Mouse (Mus musculus) activated CD4-positive, CD25-positive, alpha-beta regulatory T cell, adult 4 months (primary cell): ENCODE measurements around the gene Zfp462. TPM values are rescaled to one million over a fixed set of nuclear protein-coding genes. Genes with fewer than 3 reads are reported as not detected.
"Not testable (repeated sequence)": the region's sequence is repeated elsewhere in the genome, so short reads cannot be mapped to it uniquely, and the experiment has no call there.

ENCODE experiments used
- ATAC-seq: one replicate; pipeline ENCODE4 v1.8.0; 2017
- polyA plus RNA-seq, 2 experiments: library from polyadenylated mRNA; unstranded; fragments of 100-300 nt; shearing (Covaris generic); gene quantifications; one replicate each; pipeline ENCODE4 v1.2.1; 2017

Zfp462 gene
- polyA plus RNA-seq, 2 experiments from 2014 or later: 0.03 TPM; not detected in 1

GRCm38 (mm10) chr4:54950866-54951265 lies 6.0 kb downstream of the Zfp462 start:
- ATAC-seq: no peak

GRCm38 (mm10) chr4:54953657-54954395 lies 9.0 kb downstream of the Zfp462 start:
- ATAC-seq: no peak

- no peak for ATAC-seq
These were observed 9.6 kb downstream of the Zfp462 start for GRCm38 (mm10) chr4:54954455-54954854.

GRCm38 (mm10) chr4:54960776-54961175 lies 15.9 kb downstream of the Zfp462 start:
- ATAC-seq: no peak

- no peak for ATAC-seq
These were observed 17.3 kb downstream of the Zfp462 start for GRCm38 (mm10) chr4:54962141-54962540.

GRCm38 (mm10) chr4:54963551-54963950 lies 18.7 kb downstream of the Zfp462 start:
- ATAC-seq: no peak

GRCm38 (mm10) chr4:54965169-54965695 lies 20.4 kb downstream of the Zfp462 start:
- ATAC-seq: no peak

- no peak for ATAC-seq
These were observed 21.4 kb downstream of the Zfp462 start for GRCm38 (mm10) chr4:54966161-54966806.

- no peak for ATAC-seq
These were observed 22.3 kb downstream of the Zfp462 start for GRCm38 (mm10) chr4:54967166-54967565.

GRCm38 (mm10) chr4:54967721-54968120 lies 22.9 kb downstream of the Zfp462 start:
- no peak for ATAC-seq

- ATAC-seq: no peak
These were observed 24.9 kb downstream of the Zfp462 start for GRCm38 (mm10) chr4:54969671-54970295.

- no peak for ATAC-seq
These were observed 26.5 kb downstream of the Zfp462 start for GRCm38 (mm10) chr4:54971386-54971785.

GRCm38 (mm10) chr4:54972096-54972495 lies 27.2 kb downstream of the Zfp462 start:
- no peak for ATAC-seq

GRCm38 (mm10) chr4:54972827-54973560 lies 28.1 kb downstream of the Zfp462 start:
- ATAC-seq: no peak

- ATAC-seq: no peak
These were observed 35.1 kb downstream of the Zfp462 start for GRCm38 (mm10) chr4:54979771-54980472.

- no peak for ATAC-seq
These were observed 39.7 kb downstream of the Zfp462 start for GRCm38 (mm10) chr4:54984502-54984901.

- no peak for ATAC-seq
These were observed 41.8 kb downstream of the Zfp462 start for GRCm38 (mm10) chr4:54986671-54987070.

- no peak for ATAC-seq
These were observed 42.4 kb downstream of the Zfp462 start for GRCm38 (mm10) chr4:54987256-54987655.

GRCm38 (mm10) chr4:54987926-54988325 lies 43.1 kb downstream of the Zfp462 start:
- no peak for ATAC-seq

GRCm38 (mm10) chr4:54991973-54992372 lies 47.1 kb downstream of the Zfp462 start:
- ATAC-seq: no peak

GRCm38 (mm10) chr4:54993001-54993400 lies 48.2 kb downstream of the Zfp462 start:
- not testable (repeated sequence) for ATAC-seq

- no peak for ATAC-seq
These were observed 50.4 kb downstream of the Zfp462 start for GRCm38 (mm10) chr4:54995258-54995657.
